Mouse (Mus musculus) brain, embryonic 14.5 days (tissue): Measurements from ENCODE around the gene Cacng7. TPM values are rescaled to one million over a fixed set of nuclear protein-coding genes. Genes with fewer than 3 reads are reported as not detected.
A peak's percentile ranks its signal among the peaks of the same experiment; 100 is the strongest.
"Not testable (repeated sequence)": the region's sequence is repeated elsewhere in the genome, so short reads cannot be mapped to it uniquely, and the experiment has no call there.

Experiments
- DNase-seq: peaks from one replicate; pipeline ENCODE4 v3.0.0-alpha.2; 2011; ENCODE audit warnings: low read depth
- CTCF ChIP-seq: fragments of 200-500 bp; IDR thresholded peaks from 2 replicates; pipeline ENCODE4 v1.5.1; 2012; ENCODE audit warnings: inconsistent platforms, mild to moderate bottlenecking, moderate library complexity, borderline replicate concordance; ENCODE audit not compliant: insufficient read depth, insufficient read length; ENCODE audit errors: extremely low read depth
- POLR2A ChIP-seq: fragments of 200-500 bp; IDR thresholded peaks from 2 replicates; pipeline ENCODE4 v1.6.1; 2012; ENCODE audit warnings: mild to moderate bottlenecking, inconsistent platforms, borderline replicate concordance; ENCODE audit not compliant: poor library complexity, insufficient read depth, insufficient read length, severe bottlenecking; ENCODE audit errors: extremely low read depth
- polyA plus RNA-seq: library from polyadenylated mRNA; depleted of rRNA; stranded (reverse); fragments of >200 nt; gene quantifications from 2 replicates; pipeline ENCODE4 v1.2.3, GENCODE M21; 2012; rRNA removed

Cacng7 gene
- polyA plus RNA-seq = 145 and 171 TPM in 2 replicates

- DNase-seq = peak; percentile 92
- TF ChIP-seq POLR2A (peak; percentile 8; the same call in 1 of the 2 replicates), CTCF (no peak)
Observed at GRCm38 (mm10) chr7:3332619-3333521, at the start of gene Cacng7. TSS of gene Cacng7 (plus strand) at chr7:3332955.

GRCm38 (mm10) chr7:3283081-3283875 is 49.5 kb upstream of the Cacng7 start:
- TF ChIP-seq CTCF (no peak), POLR2A (no peak)

DNA sequence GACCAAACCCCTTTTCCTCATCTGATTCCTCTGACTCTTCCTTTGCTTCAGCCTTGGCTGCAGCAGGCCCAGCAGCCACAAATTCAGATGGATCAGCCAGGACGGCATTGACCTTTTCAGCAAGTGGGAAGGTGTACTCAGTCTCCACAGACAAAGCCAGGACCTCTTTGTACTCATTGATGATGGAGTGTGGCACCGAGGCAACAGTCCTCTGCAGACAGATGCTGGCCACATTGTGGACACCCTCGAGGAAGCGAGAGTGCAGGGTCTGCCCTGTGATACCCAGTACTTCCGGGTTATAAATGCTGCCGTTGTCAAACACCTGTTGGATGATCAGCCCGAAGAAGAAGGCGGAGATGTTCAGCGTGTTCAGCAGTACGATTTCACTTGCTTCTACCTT is 48.2 kb upstream of the Cacng7 start:
- no peak for DNase-seq
- TF ChIP-seq CTCF (no peak), POLR2A (no peak)

More at GRCm38 (mm10) chr7:3283081-3283875, 49.5 kb upstream of the Cacng7 start:
- DNase-seq = no peak

DNA sequence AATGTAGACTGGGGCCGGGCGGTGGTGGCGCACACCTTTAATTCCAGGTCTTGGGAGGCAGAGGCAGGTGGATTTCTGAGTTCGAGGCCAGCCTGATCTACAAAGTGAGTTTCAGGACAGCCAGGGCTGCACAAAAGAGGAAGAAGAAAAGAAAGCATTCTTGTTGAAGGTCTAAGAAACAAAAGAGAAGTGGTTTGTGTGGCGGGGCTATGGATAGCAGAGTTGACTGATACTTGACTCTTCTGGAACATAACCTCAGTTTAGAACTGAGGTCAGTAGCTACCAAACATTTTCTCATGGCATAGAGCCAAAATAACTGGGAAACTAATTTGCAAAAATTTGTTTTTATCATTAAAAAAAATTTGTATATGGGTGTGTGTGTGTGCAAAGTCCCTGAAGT is 46.7 kb upstream of the Cacng7 start:
- TF ChIP-seq POLR2A (no peak), CTCF (no peak)
- DNase-seq = no peak

- no peak for TF ChIP-seq CTCF
- TF ChIP-seq POLR2A = no peak
- peak; percentile 79 for DNase-seq
Observed at GRCm38 (mm10) chr7:3287186-3287585, 45.6 kb upstream of the Cacng7 start.

DNA sequence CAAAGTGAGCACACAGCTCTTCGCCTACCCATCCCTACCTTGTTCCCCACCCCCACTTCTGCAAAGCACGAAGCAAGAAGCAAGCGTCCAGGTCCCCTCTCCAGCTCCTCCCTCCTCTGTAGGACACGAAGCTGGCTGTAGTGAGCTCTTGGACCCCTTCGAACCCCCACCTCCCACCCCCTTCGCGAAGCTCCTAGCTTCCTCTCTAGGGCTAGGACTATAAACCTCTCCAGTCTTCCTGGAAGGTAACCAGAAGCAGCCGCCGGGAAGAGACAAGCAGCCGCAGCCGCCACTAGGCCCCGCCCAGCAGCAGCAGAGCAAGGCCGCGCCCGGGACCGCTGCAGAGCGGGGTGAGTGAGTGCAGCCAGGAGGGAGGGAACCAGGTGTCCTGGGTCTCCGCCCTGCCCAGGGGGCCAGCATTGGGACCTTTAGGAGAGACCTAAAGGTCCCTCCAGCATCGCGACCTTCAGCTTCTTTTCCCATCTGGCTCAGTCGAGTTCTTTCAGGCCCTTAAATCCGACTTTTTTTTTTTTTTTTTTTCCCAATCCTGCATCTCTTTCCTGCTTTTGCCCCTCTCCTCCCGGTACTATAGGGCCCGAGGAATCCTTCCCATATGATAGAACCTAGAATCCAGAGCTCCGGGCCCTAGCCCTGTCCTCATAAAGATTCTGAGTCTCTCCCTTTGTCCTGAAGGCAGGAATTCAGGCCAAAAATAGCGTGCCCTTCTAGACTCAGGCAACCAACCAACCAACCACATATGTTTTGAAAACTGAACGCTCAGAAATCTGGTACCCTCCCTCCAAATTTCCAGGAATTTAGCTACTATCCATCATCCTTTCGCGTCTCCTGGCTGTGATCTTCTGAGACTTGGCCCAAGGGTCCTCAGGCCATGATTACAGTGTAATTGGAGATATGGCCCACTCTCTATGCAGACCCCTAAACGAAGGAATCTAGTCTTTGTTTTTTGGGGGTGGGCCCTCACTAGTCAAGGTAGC is 43.5 kb upstream of the Cacng7 start, which contains the start of the genes Myadm and Prkcg:
TSS of gene Myadm (plus strand) at position 105 of the 995 bp plus-strand sequence.
TSS of gene Prkcg (plus strand) at position 204 of the 995 bp plus-strand sequence.
- DNase-seq = peak; percentile 84
- no peak for TF ChIP-seq CTCF
- TF ChIP-seq POLR2A = no peak; the same call in 1 of the 2 replicates

DNA sequence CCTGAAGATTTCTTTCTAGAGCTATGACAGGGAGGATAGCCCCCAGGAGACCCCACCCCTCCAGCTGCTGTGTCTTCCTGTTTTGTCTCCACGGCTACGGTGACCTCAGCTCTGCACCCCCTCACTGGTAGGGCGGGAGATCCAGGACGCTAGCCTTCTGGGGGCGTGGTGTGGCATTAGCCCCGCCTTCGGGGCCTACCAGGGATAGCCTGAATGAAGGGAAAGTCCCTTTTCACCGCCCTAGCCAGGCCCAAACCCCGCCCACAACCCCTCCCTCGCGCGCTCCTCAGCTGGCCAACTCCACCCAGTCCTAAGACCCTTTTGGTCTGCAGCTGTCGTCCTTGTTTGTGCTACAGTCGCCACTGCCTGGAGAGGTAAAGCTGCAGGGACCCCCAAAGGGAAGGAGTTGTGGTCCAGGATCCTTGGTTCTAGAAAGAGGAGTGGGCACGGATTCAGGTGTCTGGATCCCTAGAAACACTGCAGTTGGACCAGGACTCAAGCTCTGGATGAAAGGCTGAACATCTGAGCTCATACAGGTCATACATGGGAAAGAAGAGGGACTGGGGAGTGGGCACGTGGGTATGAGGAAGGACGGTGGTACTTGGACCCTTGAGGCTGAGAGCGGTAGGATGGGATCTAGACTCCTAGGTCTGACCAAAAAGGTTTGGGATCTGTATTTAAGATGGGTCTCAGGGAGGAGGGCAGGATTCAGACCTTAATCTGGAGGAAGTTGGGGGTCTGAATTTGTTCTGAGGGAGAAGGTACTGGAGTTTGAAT is 42.3 kb upstream of the Cacng7 start:
- peak; percentile 24; the same call in 1 of the 2 replicates for TF ChIP-seq POLR2A
- TF ChIP-seq CTCF = no peak
- DNase-seq = peak; percentile 96

DNA sequence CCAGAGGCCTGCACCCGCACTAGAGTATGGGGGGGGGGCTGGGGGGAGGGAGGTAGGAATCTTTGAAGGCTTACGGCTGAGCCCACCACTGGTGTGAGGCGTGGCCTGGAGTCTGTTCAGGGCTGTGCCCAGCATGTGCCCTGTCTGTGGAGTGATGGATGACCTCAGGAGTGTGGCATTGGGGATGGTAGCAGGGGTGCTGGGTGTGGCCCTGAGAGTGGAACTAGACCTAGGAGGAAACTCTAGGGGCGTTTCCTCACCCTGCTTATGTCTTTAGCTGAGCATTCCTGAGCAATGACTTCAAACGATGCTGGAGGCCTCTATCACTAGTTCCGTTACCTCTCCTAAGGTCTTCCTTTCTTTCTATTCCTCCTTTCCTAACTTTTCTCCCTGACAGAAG is 41.6 kb upstream of the Cacng7 start:
- no peak for DNase-seq
- no peak for TF ChIP-seq CTCF
- no peak for TF ChIP-seq POLR2A

GRCm38 (mm10) chr7:3291764-3292163 is 41.0 kb upstream of the Cacng7 start:
- no peak for DNase-seq
- no peak for TF ChIP-seq CTCF
- TF ChIP-seq POLR2A = no peak

DNA sequence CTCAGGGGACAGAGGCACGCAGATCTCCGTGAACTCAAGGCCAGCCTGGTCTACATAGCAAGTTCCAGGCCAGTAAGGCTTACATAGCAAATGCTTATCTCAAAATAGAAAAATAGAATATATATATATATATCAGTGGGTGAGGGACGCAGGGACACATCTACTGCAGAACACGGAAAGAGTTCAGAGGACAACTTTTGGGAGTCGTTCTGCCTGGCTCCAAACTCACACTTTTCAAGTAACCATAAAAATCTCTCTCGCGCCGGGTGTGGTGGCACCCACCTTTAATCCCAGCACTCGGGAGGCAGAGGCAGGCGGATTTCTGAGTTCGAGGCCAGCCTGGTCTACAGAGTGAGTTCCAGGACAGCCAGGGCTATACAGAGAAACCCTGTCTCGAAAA is 40.5 kb upstream of the Cacng7 start:
- DNase-seq = not testable (repeated sequence)

DNA sequence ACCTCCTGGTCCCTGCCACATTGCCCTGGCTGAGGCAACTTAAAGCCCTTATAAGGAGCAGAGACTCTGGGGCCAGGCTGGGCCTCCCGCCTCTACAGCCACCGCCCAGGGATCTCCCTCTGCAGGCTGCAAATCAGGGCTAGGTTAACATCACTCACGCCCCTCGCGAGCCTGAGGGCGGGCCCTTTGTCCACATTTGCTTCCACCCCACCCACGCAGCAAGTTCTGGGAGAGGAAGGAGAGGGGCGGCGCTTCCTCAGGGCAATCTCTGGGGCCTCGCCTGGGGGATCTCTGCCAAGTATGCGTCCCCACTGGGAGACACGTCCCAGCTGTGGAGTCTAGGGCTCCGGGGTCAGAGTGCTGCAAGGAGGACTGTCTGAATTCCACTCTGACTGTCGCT is 40.0 kb upstream of the Cacng7 start:
- peak; percentile 62 for DNase-seq
- TF ChIP-seq POLR2A (no peak), CTCF (no peak)
